Mouse (Mus musculus) layer of hippocampus, postnatal 14 days (tissue): ENCODE measurements around the gene Layn. TPM values are rescaled to one million over a fixed set of nuclear protein-coding genes. Genes with fewer than 3 reads are reported as not detected.

Source experiments
- DNase-seq, 2 experiments: peaks; one replicate each; pipeline ENCODE4 v3.0.0; 2021 to 2022; ENCODE audit warnings: low spot score in 2 of 2, mixed read lengths in 1 of 2
- long read RNA-seq, 2 experiments: library from polyadenylated mRNA; stranded (forward); transcript quantifications; one replicate each; pipeline ENCODE4 v2.0.0; 2021
- total RNA-seq, 2 experiments: library from RNA; stranded (reverse); gene quantifications; 2 replicates each; pipeline ENCODE4 v1.2.3; 2021

The Layn gene
- total RNA-seq: 1 to 10 TPM; 5.3 to 5.4 TPM
- long read RNA-seq, experiment 1, partial matches to known transcripts: 1 of 2 reads
- long read RNA-seq, experiment 1, other reads (novel, unspliced or antisense): 0 of 2 reads
- long read RNA-seq, experiment 2, partial matches to known transcripts: 0 of 1 reads
- long read RNA-seq, experiment 2, other reads (novel, unspliced or antisense): 0 of 1 reads

- peak; percentile 54 to 57 for DNase-seq
These were observed at the start of gene Layn for GRCm38 (mm10) chr9:51076979-51077315. Gene Layn, minus strand, starts transcription at chr9:51077094.

- DNase-seq: no peak
These were observed 37.9 kb upstream of the Layn start for GRCm38 (mm10) chr9:51114767-51115166.

GRCm38 (mm10) chr9:51105751-51106150 is 28.9 kb upstream of the Layn start:
- no peak for DNase-seq

GRCm38 (mm10) chr9:51103808-51104514 is 27.1 kb upstream of the Layn start:
- peak in 1 of 2 experiments; percentile 4 for DNase-seq

- DNase-seq: peak; percentile 19 to 52
These were observed 26.3 kb upstream of the Layn start for GRCm38 (mm10) chr9:51102963-51103807.

GRCm38 (mm10) chr9:51101756-51102425 is 25.0 kb upstream of the Layn start, which contains the start of gene 4833427G06Rik:
Gene 4833427G06Rik, minus strand, starts transcription at chr9:51102078.
- peak; percentile 17 to 19 for DNase-seq

- DNase-seq: no peak
These were observed 19.4 kb upstream of the Layn start for GRCm38 (mm10) chr9:51096306-51096705.

GRCm38 (mm10) chr9:51093697-51094096 is 16.8 kb upstream of the Layn start:
- DNase-seq: no peak

- no peak for DNase-seq
These were observed 4.7 kb upstream of the Layn start for GRCm38 (mm10) chr9:51081614-51082013.

GRCm38 (mm10) chr9:51076300-51076978 is 455 bp downstream of the Layn start:
- no peak for DNase-seq

- DNase-seq: no peak
These were observed 1.1 kb downstream of the Layn start for GRCm38 (mm10) chr9:51075780-51076179.

GRCm38 (mm10) chr9:51070801-51071200 is 6.1 kb downstream of the Layn start:
- no peak for DNase-seq

GRCm38 (mm10) chr9:51068202-51068601 is 8.7 kb downstream of the Layn start:
- DNase-seq: no peak

- DNase-seq: no peak
These were observed 16.3 kb downstream of the Layn start, which contains the start of gene Btg4 for GRCm38 (mm10) chr9:51060601-51061000. Gene Btg4, plus strand, starts transcription at chr9:51060901.

GRCm38 (mm10) chr9:51058951-51059521 is 17.9 kb downstream of the Layn start:
- DNase-seq: peak; percentile 11 to 22

- no peak for DNase-seq
These were observed 20.3 kb downstream of the Layn start for GRCm38 (mm10) chr9:51056360-51057324.

- DNase-seq: peak in 1 of 2 experiments; percentile 20
These were observed 24.7 kb downstream of the Layn start for GRCm38 (mm10) chr9:51052180-51052579.

- DNase-seq: no peak
These were observed 34.8 kb downstream of the Layn start for GRCm38 (mm10) chr9:51042136-51042535.

- DNase-seq: no peak
These were observed 35.4 kb downstream of the Layn start for GRCm38 (mm10) chr9:51041491-51041980.
